Mouse (Mus musculus): ENCODE measurements around the gene Gsg1. TPM values are rescaled to one million over a fixed set of nuclear protein-coding genes. Genes with fewer than 3 reads are reported as not detected.
A peak's percentile ranks its signal among the peaks of the same experiment; 100 is the strongest.

The Gsg1 gene
- polyA plus RNA-seq, 1 experiment from 2014 or later = 7.7 TPM

- Histone ChIP-seq H3K9ac (no peak overlapping the region), H3K36me3 (ENCODE audit: insufficient read depth) (no peaks in the 10 kb centered on the region), H3K27ac (ENCODE audit: low read depth) (peak overlapping the region; percentile 37; the same call in 1 of the 2 replicates), H3K4me1 (ENCODE audit: insufficient read depth) (no peaks in the 10 kb centered on the region), H3K9me3 (ENCODE audit: low read depth, low read length) (no peaks in the 10 kb centered on the region), H3K4me2 (no peak overlapping the region), H3K4me3 (ENCODE audit: low read depth, low read length) (no peak overlapping the region), H3K27me3 (ENCODE audit: insufficient read depth, low read length) (no peaks in the 10 kb centered on the region)
- TF ChIP-seq CTCF (IDR thresholded peaks at IDR 0.05; ENCODE audit: low read depth) = no peak
- 47% methylated on average over 6 of the region's 6 CpGs for WGBS
- DNase-seq = peak; percentile 52
- ATAC-seq (ENCODE audit: insufficient read depth) = no peak
These were observed 40.0 kb upstream of the Gsg1 start for GRCm38 (mm10) chr6:135294150-135294549.

GRCm38 (mm10) chr6:135292391-135292790, 38.2 kb upstream of the Gsg1 start:
- Histone ChIP-seq H3K4me2 (no peak overlapping the region), H3K9ac (no peak overlapping the region), H3K27ac (ENCODE audit: low read depth) (no peak overlapping the region), H3K36me3 (ENCODE audit: insufficient read depth) (no peaks in the 10 kb centered on the region), H3K4me1 (ENCODE audit: insufficient read depth) (no peaks in the 10 kb centered on the region), H3K4me3 (ENCODE audit: low read depth, low read length) (no peak overlapping the region), H3K27me3 (ENCODE audit: insufficient read depth, low read length) (no peaks in the 10 kb centered on the region), H3K9me3 (ENCODE audit: low read depth, low read length) (no peaks in the 10 kb centered on the region)
- TF ChIP-seq CTCF (IDR thresholded peaks at IDR 0.05; ENCODE audit: low read depth) = no peak
- WGBS = 54% methylated on average over 4 of the region's 4 CpGs
- ATAC-seq (ENCODE audit: insufficient read depth) (no peak), DNase-seq (no peak)

- Histone ChIP-seq H3K27me3 (ENCODE audit: insufficient read depth, low read length) (no peaks in the 10 kb centered on the region), H3K4me3 (ENCODE audit: low read depth, low read length) (no peak overlapping the region), H3K36me3 (ENCODE audit: insufficient read depth) (no peaks in the 10 kb centered on the region), H3K4me1 (ENCODE audit: insufficient read depth) (peaks cover 16% of the 10 kb centered on the region), H3K9me3 (ENCODE audit: low read depth, low read length) (no peaks in the 10 kb centered on the region), H3K27ac (ENCODE audit: low read depth) (no peak overlapping the region), H3K9ac (no peak overlapping the region), H3K4me2 (no peak overlapping the region)
- ATAC-seq (ENCODE audit: insufficient read depth) (no peak), DNase-seq (no peak)
- no peak for TF ChIP-seq CTCF (IDR thresholded peaks at IDR 0.05; ENCODE audit: low read depth)
- 25% methylated on average over 10 of the region's 10 CpGs for WGBS
These were observed 25.7 kb upstream of the Gsg1 start for GRCm38 (mm10) chr6:135279856-135280255.

- Histone ChIP-seq H3K27me3 (ENCODE audit: insufficient read depth, low read length) (no peaks in the 10 kb centered on the region), H3K36me3 (ENCODE audit: insufficient read depth) (no peaks in the 10 kb centered on the region), H3K4me2 (no peak overlapping the region), H3K4me3 (ENCODE audit: low read depth, low read length) (no peak overlapping the region), H3K9me3 (ENCODE audit: low read depth, low read length) (no peaks in the 10 kb centered on the region), H3K27ac (ENCODE audit: low read depth) (no peak overlapping the region), H3K4me1 (ENCODE audit: insufficient read depth) (peaks cover 17% of the 10 kb centered on the region), H3K9ac (no peak overlapping the region)
- 36% methylated on average over 5 of the region's 5 CpGs for WGBS
- no peak for TF ChIP-seq CTCF (IDR thresholded peaks at IDR 0.05; ENCODE audit: low read depth)
- DNase-seq (no peak), ATAC-seq (ENCODE audit: insufficient read depth) (no peak)
These were observed 25.1 kb upstream of the Gsg1 start for GRCm38 (mm10) chr6:135279286-135279685.

- WGBS = 85% methylated on average over 6 of the region's 6 CpGs
- H3K27ac ChIP-seq (ENCODE audit: low read depth) = no peak overlapping the region
- no peaks in the 10 kb centered on the region for H3K9me3 ChIP-seq (ENCODE audit: low read depth, low read length)
- H3K9ac ChIP-seq = no peak overlapping the region
- no peak overlapping the region for H3K4me2 ChIP-seq
- TF ChIP-seq CTCF (IDR thresholded peaks at IDR 0.05; ENCODE audit: low read depth) = no peak
- peaks cover 17% of the 10 kb centered on the region for H3K4me1 ChIP-seq (ENCODE audit: insufficient read depth)
- no peaks in the 10 kb centered on the region for H3K27me3 ChIP-seq (ENCODE audit: insufficient read depth, low read length)
- DNase-seq (no peak), ATAC-seq (ENCODE audit: insufficient read depth) (no peak)
- H3K36me3 ChIP-seq (ENCODE audit: insufficient read depth) = no peaks in the 10 kb centered on the region
- no peak overlapping the region for H3K4me3 ChIP-seq (ENCODE audit: low read depth, low read length)
These were observed 24.2 kb upstream of the Gsg1 start for GRCm38 (mm10) chr6:135278302-135278701.

GRCm38 (mm10) chr6:135276474-135277295, 22.5 kb upstream of the Gsg1 start:
- DNase-seq (peak; percentile 88), ATAC-seq (ENCODE audit: insufficient read depth) (peak; percentile 91)
- 34% methylated on average over 6 of the region's 6 CpGs for WGBS
- Histone ChIP-seq H3K36me3 (ENCODE audit: insufficient read depth) (no peaks in the 10 kb centered on the region), H3K4me1 (ENCODE audit: insufficient read depth) (peaks cover 22% of the 10 kb centered on the region), H3K9me3 (ENCODE audit: low read depth, low read length) (no peaks in the 10 kb centered on the region), H3K4me2 (no peak overlapping the region), H3K27ac (ENCODE audit: low read depth) (no peak overlapping the region), H3K4me3 (ENCODE audit: low read depth, low read length) (no peak overlapping the region), H3K27me3 (ENCODE audit: insufficient read depth, low read length) (no peaks in the 10 kb centered on the region), H3K9ac (no peak overlapping the region)
- no peak for TF ChIP-seq CTCF (IDR thresholded peaks at IDR 0.05; ENCODE audit: low read depth)

GRCm38 (mm10) chr6:135275231-135275630, 21.1 kb upstream of the Gsg1 start:
- H3K9ac ChIP-seq = no peak overlapping the region; the same call in 1 of the 2 replicates
- H3K27me3 ChIP-seq (ENCODE audit: insufficient read depth, low read length) = no peaks in the 10 kb centered on the region
- no peak overlapping the region for H3K4me2 ChIP-seq
- H3K36me3 ChIP-seq (ENCODE audit: insufficient read depth) = no peaks in the 10 kb centered on the region
- H3K4me1 ChIP-seq (ENCODE audit: insufficient read depth) = peaks cover 24% of the 10 kb centered on the region
- ATAC-seq (ENCODE audit: insufficient read depth) (no peak), DNase-seq (no peak)
- H3K27ac ChIP-seq (ENCODE audit: low read depth) = no peak overlapping the region
- H3K9me3 ChIP-seq (ENCODE audit: low read depth, low read length) = no peaks in the 10 kb centered on the region
- no peak overlapping the region for H3K4me3 ChIP-seq (ENCODE audit: low read depth, low read length)
- TF ChIP-seq CTCF (IDR thresholded peaks at IDR 0.05; ENCODE audit: low read depth) = no peak
- 49% methylated on average over 4 of the region's 4 CpGs for WGBS
